Mouse (Mus musculus): ENCODE data around the gene Ntm.

Gene Ntm

DNA sequence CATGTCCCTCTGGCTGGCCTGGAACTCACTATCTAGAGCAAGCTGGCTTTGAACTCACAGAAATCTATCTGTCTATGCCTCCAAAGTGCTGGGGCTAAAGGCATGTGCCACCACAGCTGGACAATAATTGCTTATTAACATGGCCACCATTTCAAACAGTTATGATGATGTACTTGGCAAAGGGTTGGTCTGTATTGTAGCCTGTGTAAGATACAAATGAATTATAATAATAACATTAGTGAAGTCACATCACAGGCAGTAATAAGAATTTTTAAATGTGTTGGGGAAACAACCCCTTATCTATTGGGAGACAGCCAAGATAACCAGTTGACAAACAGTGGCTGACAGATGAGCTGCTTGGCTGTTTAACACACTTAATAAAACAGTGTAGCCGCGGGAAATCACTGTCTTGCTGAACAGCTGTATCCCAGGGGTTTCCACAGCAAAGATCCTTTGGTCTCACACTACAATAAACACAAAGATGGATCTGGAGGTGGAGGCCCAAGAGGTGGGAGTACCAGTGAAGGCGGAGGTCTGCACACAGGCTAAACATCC, 302.8 kb downstream of the Ntm start:
- DNase-seq (ENCODE audit: low spot score in 2 of 2), result no peak

DNA sequence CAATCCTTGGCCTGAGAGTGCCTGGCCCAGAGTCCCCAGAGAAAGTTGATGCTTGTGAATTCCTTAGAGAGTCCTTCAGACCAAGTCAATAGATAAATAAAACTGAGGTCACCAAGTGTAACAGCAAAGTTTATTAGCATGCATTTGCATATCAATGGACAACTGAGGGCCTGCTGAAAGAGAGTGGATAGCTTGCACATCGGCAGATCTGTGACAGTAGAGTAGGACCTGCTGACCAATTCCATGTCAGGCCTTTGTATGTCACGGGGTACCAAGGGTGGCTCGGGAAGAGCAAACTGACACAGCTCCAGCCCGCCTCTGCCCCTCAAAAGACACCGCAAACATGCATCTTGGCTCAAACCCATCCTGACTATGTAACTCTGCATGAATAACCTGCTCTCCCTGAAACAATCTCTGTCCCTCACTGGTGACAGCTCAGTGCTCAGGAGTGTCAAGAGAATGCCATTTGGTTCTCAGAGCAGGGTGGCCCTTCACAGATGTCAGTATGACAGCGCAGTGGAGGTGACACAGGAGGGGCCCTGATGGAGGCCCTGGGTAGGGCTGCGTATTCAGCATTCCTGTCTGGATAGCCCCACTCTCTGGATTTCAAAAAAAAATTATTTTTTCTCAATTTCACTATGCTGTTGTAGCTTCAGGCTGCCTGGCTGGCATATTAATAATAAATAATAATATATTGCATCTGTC, 305.0 kb downstream of the Ntm start:
- DNase-seq (ENCODE audit: low spot score in 2 of 2), result no peak

DNA sequence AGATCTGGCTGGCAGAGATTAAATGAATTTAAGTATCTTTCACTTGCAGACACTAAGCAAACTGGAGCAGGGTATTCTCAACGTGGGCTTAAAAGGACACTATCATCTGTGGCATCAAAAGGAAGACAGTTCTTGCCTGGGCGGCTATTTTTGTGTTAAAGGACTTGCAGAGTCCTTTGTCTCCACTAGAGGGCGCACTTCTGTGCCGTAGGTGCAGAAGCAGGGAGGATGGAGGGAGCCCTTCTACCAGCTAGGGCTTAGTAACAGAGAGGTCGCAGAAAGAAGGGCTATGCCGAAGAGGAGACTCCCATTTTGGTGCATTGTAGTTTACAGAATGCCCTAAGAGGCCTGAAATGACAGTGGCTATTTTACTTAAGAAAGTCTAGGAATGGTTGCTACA, 308.1 kb downstream of the Ntm start:
- peak; percentile 57 to 64 for DNase-seq (ENCODE audit: low spot score in 2 of 2)

DNA sequence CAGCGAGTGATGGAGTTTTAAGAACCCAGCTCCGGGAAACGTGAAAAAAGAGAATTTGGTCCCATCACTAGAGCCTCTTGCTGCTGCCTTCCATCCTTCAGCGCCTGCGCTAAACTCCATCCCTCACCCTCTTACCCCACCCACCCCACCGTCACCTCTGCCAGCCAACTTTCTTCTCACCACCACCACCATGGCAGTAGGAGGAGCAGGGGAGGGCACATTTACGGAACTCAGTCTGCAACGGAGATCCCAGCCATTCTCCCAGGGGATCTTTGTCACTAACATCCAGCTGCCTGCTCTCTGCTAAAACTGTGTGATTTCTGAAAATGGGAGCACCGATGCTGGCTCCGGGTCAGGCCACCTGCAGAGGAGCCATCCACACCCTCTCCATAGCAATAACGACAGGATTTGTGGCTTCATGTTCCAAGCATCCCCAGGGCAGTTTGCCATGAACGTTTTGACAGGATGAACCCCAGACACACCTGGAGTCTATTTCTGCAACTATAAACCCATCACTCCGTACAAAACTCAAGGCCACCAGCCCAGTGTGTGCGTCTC, 309.2 kb downstream of the Ntm start:
- DNase-seq (ENCODE audit: low spot score in 2 of 2), result no peak

DNA sequence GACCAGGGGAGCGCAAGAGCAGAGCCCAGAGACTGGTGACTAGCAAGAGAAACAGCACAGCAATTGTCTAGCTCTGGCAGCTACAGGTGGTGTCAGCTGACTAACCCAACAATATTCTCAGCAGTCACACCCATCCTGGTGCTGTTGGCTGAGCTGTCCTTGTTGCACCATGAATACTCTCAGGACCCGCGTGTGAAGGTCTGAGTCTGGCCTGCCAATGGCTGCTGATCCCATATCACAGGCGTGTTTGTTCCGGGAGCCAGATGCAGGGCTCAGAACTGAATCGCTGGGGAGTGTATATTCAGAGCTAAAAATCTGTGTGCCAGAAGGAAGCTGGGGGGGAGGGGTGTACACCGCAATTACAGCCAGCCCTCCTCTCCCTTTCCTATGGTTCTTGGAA, 310.1 kb downstream of the Ntm start:
- DNase-seq (ENCODE audit: low spot score in 2 of 2), result peak; percentile 43 to 60

DNA sequence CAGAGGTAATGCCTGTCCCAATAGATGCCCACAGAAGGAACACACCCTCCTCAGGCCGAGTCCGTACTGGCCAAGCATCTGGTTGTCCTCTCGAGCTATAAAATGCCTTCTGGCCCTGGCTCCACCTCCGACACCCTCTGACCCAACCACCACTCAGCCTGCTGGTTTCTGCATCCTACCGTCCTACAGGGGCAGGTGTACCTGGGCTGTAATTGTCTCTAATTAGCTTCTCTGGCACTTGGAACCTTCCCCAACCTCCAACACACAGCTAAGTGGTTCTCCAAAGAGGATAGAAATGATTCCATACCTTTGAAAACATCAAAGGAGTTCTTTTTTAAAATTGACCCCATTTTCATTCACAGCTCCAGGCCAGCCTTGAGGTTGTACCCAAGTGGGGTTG, 311.1 kb downstream of the Ntm start:
- DNase-seq (ENCODE audit: low spot score in 2 of 2), result no peak

DNA sequence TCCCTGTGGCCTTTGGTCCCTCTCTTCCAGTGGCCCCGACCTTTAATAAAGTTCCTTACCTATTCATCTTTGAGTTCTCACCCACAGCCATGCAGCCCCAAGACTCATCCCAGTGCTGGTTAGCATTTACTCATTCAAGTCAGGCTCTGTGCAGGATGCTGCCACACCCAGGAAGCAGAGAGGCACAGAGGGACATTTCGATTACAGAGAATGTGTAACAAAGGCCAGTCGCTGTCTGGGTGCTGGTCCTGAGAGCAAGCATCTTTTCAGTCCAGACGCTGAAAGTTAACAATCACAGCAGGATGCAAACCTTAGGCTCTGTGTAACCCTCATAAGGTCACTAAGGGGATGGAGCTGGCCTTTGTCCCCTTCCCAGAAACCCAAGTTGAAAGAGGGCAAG, 311.7 kb downstream of the Ntm start:
- no peak for DNase-seq (ENCODE audit: low spot score in 2 of 2)

DNA sequence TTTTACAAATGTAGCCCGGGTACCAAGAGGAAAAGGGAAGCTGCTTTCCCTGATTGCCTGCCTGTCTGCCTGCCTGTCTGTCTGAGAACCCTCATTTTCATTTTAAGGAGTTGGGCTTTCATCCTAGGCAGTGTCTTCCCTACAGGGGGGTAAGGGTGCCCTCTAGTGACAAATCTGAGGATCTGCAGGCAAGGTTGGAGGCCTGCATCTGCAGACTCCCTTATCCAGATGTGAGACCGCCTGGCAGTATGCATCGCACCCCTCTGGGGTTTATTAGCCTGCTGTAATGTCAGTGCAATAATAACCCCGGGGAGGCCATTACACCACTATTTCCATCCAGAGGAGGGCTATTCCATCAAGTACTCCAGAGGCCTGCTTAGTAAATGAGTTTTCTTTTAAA, 312.3 kb downstream of the Ntm start:
- peak; percentile 49 to 60 for DNase-seq (ENCODE audit: low spot score in 2 of 2)

DNA sequence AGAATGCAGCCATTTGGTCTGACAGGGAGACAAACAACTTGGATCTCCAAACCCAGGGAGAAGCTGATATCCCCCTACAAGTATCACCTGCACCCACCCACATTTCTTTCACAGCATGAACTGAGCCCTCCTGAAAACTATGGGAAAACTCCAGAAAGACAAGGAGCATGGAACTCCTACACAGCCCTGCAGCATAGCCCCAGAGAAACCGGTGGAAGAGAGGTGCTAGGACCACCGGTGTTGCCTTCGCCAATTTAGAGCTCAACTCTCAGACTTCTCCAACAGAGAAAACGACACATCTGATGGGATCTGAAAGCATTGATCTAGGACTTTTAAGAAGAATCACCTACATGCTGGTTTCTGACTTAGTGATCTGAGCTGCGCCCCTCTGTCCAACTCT, 312.7 kb downstream of the Ntm start:
- no peak for DNase-seq (ENCODE audit: low spot score in 2 of 2)

DNA sequence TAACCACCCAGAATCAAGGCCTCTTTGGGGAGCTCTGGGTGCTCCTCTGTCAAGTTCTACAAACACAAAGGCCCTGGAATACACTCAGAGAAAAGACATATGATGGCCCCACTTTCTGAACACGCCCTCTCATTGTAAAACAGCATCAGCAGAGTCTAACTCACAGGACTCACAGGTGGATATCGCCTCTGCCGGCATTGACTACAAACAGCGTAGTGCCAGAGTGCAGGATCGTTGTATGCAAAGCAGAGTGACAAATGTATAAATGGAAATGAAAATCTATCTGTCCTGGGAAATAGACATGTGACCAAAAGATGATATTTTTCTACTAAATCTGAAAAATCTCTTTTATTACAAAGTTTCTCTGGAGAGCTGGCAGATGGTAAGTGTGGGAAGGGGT, 314.7 kb downstream of the Ntm start:
- no peak for DNase-seq (ENCODE audit: low spot score in 2 of 2)

DNA sequence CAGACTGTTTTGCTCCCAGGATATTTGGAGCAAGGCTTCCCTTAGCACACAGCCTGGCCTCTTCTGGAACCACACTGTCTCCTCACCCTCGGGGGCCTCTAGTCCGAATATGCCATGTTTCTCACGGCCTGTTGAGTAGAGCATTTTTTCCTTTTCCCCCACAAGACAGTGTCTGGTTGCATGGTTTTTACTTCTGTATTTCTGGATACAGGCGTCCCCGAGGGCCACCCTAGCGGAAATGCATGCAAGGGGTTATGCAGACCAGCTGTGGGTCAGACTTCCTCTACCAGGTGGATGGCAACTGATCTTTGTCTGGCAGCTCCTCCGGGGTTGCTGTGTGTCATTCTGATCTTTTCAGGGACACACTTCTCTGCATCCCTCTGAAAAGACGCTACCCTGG, 315.2 kb downstream of the Ntm start:
- no peak for DNase-seq (ENCODE audit: low spot score in 2 of 2)

DNA sequence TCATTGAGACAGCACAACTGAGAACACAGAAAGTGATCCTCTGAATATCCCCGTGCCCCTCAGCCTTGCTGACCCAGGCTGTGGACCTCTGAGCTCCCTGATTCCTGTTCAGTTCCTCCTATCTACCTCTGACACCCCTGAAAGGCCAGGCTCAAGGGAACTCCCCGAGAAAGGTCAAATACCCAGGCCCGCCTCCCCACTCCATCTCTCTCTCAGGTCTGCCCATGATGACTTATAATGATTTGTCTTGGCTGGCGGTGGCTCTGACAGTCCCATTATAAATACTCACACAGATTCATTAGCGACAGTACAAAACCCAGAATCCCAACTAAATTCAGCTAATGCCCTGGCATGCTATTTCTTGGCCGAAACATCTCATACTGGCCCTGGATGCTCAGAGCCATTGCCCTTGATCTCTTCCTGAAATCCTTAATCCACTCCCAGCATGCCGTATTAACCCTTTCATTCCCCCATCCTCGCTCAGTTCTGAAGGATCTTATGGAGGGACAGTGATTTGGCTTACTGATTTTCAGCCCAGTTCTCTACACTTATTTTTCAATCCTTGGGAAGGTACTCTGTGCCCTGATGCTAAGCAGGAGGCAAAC, 317.0 kb downstream of the Ntm start:
- no peak for DNase-seq (ENCODE audit: low spot score in 2 of 2)

DNA sequence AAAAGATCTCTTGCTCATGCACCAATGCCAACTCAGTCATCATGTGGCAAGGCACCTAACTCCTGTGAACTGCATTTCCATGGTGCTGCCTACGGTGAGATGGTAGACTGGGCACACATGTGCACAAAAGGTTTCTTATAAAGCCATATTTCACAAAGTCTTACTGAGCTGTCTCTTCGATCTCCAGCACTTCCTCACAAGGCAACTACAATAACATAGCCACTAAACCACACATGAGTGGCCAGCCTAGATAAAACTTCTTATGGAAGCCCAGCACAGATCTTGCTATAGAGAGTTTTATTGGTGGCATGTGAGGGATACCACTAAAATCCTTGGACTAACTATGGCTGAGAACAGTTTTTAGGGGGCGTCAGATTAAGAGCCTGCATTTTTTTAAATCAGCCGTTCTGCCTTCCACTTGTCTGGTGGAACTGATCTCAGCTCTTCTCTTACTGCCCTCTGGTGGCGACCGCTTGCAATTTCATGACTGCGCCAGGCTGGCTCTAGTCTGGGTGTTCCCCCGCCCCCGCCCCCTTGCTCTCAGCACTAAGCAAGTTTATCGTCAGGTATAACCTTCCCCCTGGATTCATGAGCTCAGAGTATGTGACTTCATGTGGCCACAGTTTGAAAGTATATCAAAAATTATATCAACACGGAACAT, 319.8 kb downstream of the Ntm start:
- DNase-seq (ENCODE audit: low spot score in 2 of 2), result peak; percentile 85 to 92

DNA sequence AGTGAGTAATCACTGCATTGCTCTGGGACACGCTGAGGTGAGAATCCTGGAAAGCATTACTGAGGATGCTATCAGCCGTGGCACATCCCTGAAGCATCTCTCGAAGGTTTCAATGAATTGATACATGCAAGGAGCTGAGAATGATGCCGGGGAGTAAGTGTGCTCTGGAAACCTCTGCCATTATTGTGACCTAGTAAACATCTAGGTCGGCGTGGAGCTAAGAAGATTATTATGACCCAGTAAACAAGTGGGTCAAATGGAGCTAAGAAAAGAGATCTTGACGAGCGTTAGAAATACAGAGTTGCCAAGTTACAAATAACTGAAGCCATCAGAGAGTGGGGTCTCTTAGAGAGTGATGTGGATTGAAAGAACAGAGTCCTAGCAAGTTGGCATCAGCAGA, 325.6 kb downstream of the Ntm start:
- no peak for DNase-seq (ENCODE audit: low spot score in 2 of 2)

DNA sequence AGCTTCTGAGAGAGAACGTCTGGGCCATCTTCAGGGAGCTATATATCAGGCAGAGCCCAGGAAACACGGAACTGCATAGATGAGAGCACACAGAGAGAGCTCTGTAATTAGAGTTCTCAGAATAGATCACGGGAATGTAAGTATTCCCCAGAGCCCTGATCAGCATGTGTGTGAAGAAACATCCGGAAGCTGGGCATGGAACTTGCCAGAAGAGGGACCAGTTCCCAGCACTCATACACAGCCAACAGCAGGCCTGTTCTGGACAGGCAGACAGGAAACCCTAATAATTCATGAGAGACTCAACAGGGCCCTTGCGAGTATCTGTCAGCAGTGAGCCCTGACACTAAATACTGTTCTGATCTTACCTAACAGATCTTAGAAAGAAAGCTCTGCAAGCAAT, 345.8 kb downstream of the Ntm start:
- DNase-seq (ENCODE audit: low spot score in 2 of 2), result no peak

DNA sequence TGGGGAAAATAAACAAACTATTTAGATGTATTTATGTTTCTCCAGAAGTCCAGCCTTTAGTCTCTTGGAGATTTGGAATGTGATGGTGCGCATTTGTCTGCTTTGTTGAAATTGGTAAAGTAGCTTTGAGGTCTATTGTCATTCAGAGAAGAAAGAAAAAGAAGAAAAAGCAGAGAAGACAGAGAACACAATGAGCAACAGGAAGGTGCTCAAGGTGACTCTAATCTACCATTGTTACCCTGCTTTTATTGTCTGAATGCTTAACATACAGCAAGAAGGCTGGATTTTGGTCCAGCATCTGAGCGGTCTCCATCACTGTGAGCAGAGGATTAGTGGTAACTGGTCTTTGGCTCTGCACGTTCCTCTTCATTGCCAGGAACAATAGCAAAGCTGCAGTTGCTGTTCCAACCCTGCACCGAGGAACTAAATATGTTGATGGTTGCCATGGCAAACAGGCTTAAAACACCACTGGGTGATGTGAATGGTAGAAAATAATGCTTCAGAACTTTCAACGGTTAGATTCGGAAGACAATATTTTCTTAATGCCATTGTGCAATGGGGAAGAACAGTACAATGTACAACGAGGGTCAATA, 350.8 kb downstream of the Ntm start:
- DNase-seq (ENCODE audit: low spot score in 2 of 2), result no peak

DNA sequence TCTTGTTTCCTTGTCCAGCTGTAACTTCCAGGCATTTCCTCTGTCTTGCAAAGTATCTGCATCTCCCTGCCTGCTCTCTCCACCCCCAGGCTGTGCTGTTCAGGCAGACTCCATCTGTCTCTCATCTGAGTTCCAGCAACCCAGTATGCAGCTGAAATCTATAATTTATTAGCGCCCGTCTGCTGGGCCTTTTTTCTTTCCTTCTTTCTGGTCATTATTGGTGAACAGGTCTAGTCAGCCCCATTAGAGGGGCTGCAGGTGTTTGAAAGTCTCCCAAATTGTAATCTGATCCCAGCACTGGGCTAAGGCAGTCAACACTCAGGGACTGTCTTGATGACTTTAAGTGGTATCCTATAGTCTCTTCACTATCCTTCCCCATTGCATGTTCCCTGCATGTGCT, 352.1 kb downstream of the Ntm start:
- DNase-seq (ENCODE audit: low spot score in 2 of 2), result peak; percentile 35 to 36

DNA sequence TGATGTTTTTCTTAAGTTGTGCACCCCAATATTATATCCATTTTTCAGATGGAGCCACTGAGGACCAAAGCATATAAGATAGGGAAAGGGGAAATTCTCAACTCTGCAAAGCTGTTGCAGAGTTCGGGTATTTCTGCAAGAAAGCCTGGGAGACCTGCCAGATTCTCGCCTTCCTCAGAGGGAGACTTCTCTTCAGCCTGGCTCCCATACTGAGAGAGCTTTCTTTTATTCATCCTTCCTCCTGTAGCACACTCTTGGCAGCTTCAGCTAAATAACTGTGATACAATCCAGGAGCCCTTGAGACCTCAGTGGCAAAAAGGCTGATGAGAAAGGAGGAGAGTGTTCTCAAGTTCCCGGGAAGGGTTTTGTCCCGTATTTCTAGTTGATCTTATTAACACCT, 365.3 kb downstream of the Ntm start:
- peak; percentile 57 to 73 for DNase-seq (ENCODE audit: low spot score in 2 of 2)

DNA sequence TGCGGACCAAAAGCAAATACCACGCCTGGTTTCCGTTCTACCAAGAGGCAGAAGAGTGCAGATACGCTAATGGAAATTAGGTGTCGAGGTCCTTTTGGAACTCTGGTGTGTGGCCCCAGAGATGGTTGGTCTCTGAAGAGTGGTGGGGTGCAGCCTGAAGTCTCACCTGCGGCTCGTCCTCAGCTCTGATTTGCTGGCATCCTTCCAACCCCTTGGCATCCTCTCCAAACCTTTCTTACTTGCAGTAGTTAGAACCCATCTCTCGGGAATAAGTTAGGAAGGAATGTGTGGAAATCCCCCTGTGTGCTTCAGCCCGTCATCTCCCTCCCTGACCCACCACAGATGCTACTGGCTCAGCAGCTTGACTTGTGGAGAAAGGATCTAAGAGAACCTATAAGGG, 367.6 kb downstream of the Ntm start:
- DNase-seq (ENCODE audit: low spot score in 2 of 2), result no peak

DNA sequence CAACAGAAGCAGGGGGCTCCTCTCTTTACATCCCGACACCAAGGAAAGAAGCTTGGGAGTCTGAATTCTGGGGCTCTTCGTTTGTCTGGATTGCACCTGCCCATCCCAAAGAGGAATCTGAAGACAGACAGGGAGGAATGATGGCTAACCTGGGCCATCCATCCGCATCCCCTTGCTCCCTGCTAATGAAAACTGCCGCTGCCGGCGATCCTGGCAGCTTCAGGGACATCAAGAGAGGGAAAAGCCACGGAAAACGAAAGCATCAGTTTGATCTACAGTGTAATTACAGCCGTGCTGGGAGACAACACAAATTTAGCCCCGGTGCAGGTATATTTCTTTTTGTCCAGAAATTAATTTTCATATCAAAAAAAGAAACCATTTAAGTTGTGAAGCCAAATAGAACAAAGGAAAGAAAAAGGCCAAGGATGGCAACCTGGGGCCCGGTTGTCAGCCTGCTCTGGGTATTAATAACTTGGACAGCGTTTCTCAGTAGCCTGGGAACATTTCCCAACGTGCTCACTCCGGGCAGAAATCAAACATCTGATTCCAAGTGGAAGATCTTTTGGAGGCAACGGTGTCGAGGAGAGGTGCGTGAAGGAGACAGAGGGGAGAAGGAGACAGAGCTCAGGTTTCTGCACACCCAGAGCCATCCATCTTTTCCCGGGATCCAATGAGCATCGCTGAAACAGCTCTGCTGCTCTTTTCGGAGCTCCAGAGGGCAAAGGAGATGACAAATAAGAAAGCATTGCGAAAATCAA, 368.2 kb downstream of the Ntm start:
- DNase-seq (ENCODE audit: low spot score in 2 of 2), result no peak

DNA sequence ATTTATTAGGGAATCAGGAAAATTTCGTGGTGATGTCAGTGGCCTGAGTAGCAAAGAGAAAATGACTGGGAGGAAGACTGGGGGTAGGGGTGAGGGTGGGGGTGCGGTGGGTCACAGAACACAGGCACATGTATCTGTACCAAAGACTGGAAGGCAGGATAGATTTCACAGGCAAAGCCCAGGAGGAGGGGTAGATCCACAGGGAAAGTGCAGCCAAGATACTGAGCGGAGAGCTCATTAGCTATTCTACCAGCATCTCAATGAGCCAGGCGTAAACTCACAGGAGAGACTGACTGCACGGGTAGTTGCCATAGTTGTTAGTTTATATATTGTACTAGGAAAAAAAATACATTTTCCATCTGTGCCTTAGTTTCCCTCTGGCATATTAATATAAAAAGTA, 375.6 kb downstream of the Ntm start:
- no peak for DNase-seq (ENCODE audit: low spot score in 2 of 2)

DNA sequence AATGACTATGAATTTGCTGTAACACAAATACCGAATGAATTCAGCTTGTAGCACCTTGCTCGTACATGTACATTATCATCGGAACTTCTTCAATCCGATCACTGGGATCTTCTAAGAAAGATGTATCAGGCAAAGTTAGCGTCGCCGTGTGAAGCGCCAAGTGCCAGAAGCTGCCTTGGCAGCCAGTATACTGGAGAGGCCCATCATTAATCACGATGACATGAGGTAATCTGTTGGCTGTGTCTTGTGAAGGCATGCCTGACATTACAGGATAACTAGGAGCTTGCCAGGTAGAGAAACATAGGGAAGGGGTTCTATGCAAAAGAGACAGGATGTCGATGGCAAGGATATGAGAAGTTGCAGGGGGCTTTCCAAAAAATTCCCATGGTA, 376.6 kb downstream of the Ntm start:
- no peak for DNase-seq (ENCODE audit: low spot score in 2 of 2)

Measured in right cerebral cortex, postnatal 10 days (tissue).